Mouse (Mus musculus): ENCODE data around the gene Kat7.

GRCm38 (mm10) chr11:95282331-95282730, 27.7 kb downstream of the Kat7 start:
- TF ChIP-seq POLR2A (IDR thresholded peaks at IDR 0.05; ENCODE audit: control insufficient read depth, extremely low read depth, insufficient read depth, low read length, poor library complexity), result no peak
- no peak for TF ChIP-seq CTCF (IDR thresholded peaks at IDR 0.05; ENCODE audit: borderline replicate concordance, control insufficient read depth, extremely low read depth, insufficient read depth, low read length, poor library complexity)

All from thymus, adult 2 months (tissue).